Mouse (Mus musculus) embryonic fibroblast, embryonic 13.5 days (primary cell): Measurements from ENCODE around the gene Ciart. TPM values are rescaled to one million over a fixed set of nuclear protein-coding genes. Genes with fewer than 3 reads are reported as not detected.

Experiments
- H3K27ac ChIP-seq: 2 replicates; pipeline ENCODE4 v1.5.1; 2012; ENCODE audit warnings: low read length, control low read depth, inconsistent platforms; ENCODE audit not compliant: insufficient read depth
- H3K4me1 ChIP-seq: 2 replicates; pipeline ENCODE4 v1.6.1; 2011; ENCODE audit warnings: low read length; ENCODE audit not compliant: control insufficient read depth, insufficient read depth
- H3K4me3 ChIP-seq: 2 replicates; pipeline ENCODE4 v1.5.1; 2011; ENCODE audit warnings: mild to moderate bottlenecking, control low read depth, low read length; ENCODE audit not compliant: insufficient read depth
- CTCF ChIP-seq: IDR thresholded peaks from 2 replicates; pipeline ENCODE4 v1.5.1; 2011; ENCODE audit warnings: mild to moderate bottlenecking, control low read depth, low read length, moderate library complexity, borderline replicate concordance; ENCODE audit not compliant: insufficient read depth
- POLR2A ChIP-seq: IDR thresholded peaks from 2 replicates; pipeline ENCODE4 v1.6.1; 2011; ENCODE audit warnings: low read depth, mild to moderate bottlenecking, control low read depth, low read length, moderate library complexity
- polyA plus RNA-seq: library from polyadenylated mRNA; stranded (reverse); fragments of >200 nt; gene quantifications from 2 replicates; pipeline ENCODE4 v1.2.4, GENCODE M21; 2011; ENCODE audit warnings: low read depth; ENCODE audit not compliant: missing spikeins, insufficient read length

The Ciart gene
- polyA plus RNA-seq, 1 experiment, result 7.8 TPM

DNA sequence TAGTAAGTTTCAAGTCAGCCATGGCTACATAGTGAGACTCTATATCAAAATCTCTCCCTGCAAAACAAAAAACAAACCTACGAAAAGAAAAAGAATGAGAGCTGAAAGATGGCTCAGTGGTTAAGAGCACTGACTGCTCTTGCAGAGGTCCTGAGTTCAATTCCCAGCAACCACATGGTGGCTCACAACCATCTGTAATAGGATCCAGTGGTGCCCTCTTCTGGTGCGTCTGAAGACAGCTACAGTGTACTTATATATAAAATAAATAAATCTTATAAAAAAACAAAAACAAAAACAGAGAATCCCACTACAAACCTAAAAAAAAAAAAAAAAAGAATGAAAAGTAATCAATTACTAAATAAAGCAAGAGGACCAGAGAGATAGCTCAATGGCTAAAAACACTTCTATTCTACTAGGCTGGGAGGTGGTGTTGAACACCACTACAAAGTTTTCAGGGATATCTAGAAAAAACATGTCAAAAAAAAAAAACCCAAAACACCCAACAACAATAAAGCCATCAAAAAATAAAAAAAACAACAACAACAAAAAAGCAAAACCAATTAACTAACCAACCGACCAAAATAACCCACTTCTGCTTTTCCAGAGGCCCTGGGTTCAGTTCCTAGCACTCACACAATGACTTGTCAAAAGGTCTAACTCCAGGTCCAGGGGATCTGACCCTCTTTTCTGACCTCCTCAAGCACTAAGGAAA is 39.4 kb downstream of the Ciart start:
- Histone ChIP-seq H3K27ac (no peak overlapping the region), H3K4me3 (no peak overlapping the region)
- no peak for TF ChIP-seq CTCF
- no peak for TF ChIP-seq POLR2A

DNA sequence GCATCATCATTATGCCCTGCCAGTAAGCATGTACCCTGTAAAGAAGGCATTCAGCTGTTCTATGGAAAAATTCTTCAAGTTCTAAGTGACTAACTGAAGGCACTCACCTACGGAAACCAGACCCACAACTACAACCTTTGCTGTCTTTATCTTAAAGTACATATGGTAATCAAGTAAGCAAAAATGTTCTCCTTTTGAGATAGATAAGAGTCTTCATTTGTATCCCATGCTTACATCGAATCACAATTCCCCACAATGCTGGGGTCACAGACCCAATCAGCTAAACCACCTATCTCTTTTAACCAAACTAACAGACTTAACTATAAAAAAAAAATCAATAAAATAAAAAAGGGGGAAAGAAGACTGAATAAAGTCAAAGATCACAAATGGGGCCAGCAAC is 42.8 kb downstream of the Ciart start:
- H3K4me1 ChIP-seq, result no peaks in the 10 kb centered on the region
- TF ChIP-seq CTCF (no peak), POLR2A (no peak)
- H3K4me3 ChIP-seq, result no peak overlapping the region
- no peak overlapping the region for H3K27ac ChIP-seq

More for the DNA sequence above, 39.4 kb downstream of the Ciart start:
- H3K4me1 ChIP-seq, result no peaks in the 10 kb centered on the region

DNA sequence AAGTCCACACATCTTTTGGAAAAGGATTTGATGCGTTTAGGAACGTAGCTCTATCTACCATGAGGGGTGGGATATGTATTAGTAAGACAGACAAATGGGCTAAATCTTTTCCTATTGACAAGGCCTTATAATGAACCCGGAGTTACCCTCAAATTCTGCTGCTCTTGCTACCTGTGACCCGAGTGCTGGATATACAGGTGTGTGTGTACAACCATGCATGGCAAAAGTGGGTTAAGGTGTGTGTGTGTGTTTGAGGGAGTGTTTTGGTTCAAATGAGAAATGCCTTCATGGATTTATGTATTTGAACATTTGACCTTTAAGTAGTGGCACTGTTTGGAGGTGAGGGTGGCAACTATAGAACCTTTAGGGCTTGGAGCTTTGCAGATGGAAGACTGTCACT is 53.0 kb downstream of the Ciart start:
- no peak for TF ChIP-seq POLR2A
- TF ChIP-seq CTCF, result no peak
- H3K27ac ChIP-seq, result no peak overlapping the region
- no peak overlapping the region for H3K4me3 ChIP-seq
- no peaks in the 10 kb centered on the region for H3K4me1 ChIP-seq

Other genes with a start within 250 kb of the Ciart start
- 109 and 118 TPM in 2 replicates for gene Mcl1, start 223.5 kb downstream of the Ciart start, polyA plus RNA-seq
- gene Adamtsl4, start 194.3 kb downstream of the Ciart start, polyA plus RNA-seq, result 18.9 and 26.4 TPM in 2 replicates
- 155 and 327 TPM in 2 replicates for gene Ecm1, start 142.7 kb downstream of the Ciart start, polyA plus RNA-seq
- gene Tars2, start 122.0 kb downstream of the Ciart start, polyA plus RNA-seq, result 36.7 and 37.5 TPM in 2 replicates
- gene Rprd2, start 63.4 kb downstream of the Ciart start, polyA plus RNA-seq, result 32.2 and 37.1 TPM in 2 replicates
- 37.4 and 37.7 TPM in 2 replicates for gene Prpf3, start 26.4 kb downstream of the Ciart start, polyA plus RNA-seq
- gene Mrps21, start 10.7 kb downstream of the Ciart start, polyA plus RNA-seq, result 171 and 236 TPM in 2 replicates
- 18.7 and 23.6 TPM in 2 replicates for gene BC028528, start 9.8 kb upstream of the Ciart start, polyA plus RNA-seq
- 63.3 and 79.1 TPM in 2 replicates for gene Aph1a, start 11.7 kb upstream of the Ciart start, polyA plus RNA-seq
- gene Car14, start 22.4 kb upstream of the Ciart start, polyA plus RNA-seq, result not detected in 2 replicates
- 161 and 235 TPM in 2 replicates for gene Anp32e, start 47.0 kb upstream of the Ciart start, polyA plus RNA-seq
- gene Plekho1, start 113.8 kb upstream of the Ciart start, polyA plus RNA-seq, result 53.5 and 57.7 TPM in 2 replicates
- gene Vps45, start 176.2 kb upstream of the Ciart start, polyA plus RNA-seq, result 15.5 and 15.6 TPM in 2 replicates
- gene Otud7b, start 222.3 kb upstream of the Ciart start, polyA plus RNA-seq, result 26.0 and 30.0 TPM in 2 replicates